Mouse (Mus musculus): ENCODE data around the gene Fbl.

DNA sequence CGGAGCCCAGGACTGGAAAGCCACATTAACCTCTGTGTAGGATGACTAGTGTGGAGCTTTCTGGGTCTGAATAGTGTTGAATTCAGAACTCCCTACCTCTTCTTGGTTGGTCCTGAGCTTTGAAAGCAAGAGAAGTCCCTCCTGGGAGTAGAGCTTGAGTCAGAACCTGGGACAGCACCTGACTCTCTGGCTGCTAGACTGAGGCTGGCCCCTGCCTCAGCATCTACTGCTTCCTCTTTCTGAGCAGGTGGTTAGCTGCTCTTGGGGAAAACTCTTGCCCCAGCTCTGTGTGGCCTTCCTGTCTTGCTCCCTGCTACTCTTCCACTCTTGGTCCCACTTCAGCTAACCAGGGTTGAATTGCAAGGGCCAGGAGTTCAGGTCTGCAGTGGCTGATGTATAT lies 22.4 kb downstream of the Fbl start:
- TF ChIP-seq GATA1 (IDR thresholded peaks at IDR 0.05; ENCODE audit: borderline replicate concordance, low read length), result no peak
- TF ChIP-seq FLI1 (IDR thresholded peaks at IDR 0.05; ENCODE audit: low read length), result no peak
